Mouse (Mus musculus) gastrocnemius, adult 2 months (tissue): ENCODE measurements around the gene Ccdc92. TPM values are rescaled to one million over a fixed set of nuclear protein-coding genes. Genes with fewer than 3 reads are reported as not detected.

Experiments used
- DNase-seq: peaks from one replicate; pipeline ENCODE4 v3.0.0; 2022
- H3K27ac ChIP-seq: fragments of 200-600 bp; 2 replicates; pipeline ENCODE4 v1.8.1; 2022; ENCODE audit warnings: mild to moderate bottlenecking
- H3K4me3 ChIP-seq: fragments of 200-600 bp; 2 replicates; pipeline ENCODE4 v1.8.1; 2022; ENCODE audit warnings: mild to moderate bottlenecking, moderate library complexity
- CTCF ChIP-seq: fragments of 200-600 bp; IDR thresholded peaks from 2 replicates; pipeline ENCODE4 v1.8.1; 2022; ENCODE audit warnings: antibody characterized with exemption, mild to moderate bottlenecking, moderate library complexity
- intact Hi-C: fragments of 180-260 bp; cut with DNase I; formaldehyde crosslinking; loops from one replicate; pipeline ENCODE4 v1.15.1; 2025
- total RNA-seq, 2 experiments: library from RNA; stranded (reverse); gene quantifications; 2 replicates each; pipeline ENCODE4 v1.2.3; 2021

Gene Ccdc92
- total RNA-seq, 2 experiments from 2014 or later: 0.45 to 0.64 TPM

DNA sequence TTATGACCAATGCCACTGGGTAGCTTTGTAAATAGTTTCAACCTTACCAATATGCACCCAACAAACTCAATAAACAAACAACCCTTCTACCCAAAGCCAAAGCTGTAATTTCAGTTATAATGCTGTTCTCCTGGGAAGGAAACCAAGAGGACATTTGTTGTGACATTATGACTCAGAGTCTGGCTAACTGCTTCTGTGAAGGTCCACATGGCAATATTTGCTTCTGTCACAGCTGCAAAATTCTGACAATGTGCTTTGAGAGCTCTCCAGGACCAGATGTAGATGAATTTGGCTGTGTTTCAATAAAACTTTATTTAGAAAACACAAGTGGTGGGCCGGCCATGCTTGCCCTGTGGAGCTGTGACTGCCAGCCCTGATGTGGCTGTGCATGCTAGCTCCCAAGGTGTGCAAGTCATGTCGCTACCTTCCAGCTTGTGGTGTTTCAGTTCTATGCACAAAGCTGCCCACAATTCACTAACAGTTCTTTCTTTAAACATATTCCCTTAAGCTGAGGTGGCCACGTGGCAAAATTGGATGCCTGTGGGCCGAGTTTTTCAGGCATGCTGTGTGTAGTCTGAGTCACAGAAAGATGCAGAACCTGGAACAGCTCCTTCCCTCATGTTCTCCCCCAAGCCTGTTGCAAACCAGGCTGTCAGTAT, 52.4 kb downstream of the Ccdc92 start:
- peak; percentile 32 for DNase-seq
- TF ChIP-seq CTCF: no peak
- intact Hi-C loops: no loop called here

DNA sequence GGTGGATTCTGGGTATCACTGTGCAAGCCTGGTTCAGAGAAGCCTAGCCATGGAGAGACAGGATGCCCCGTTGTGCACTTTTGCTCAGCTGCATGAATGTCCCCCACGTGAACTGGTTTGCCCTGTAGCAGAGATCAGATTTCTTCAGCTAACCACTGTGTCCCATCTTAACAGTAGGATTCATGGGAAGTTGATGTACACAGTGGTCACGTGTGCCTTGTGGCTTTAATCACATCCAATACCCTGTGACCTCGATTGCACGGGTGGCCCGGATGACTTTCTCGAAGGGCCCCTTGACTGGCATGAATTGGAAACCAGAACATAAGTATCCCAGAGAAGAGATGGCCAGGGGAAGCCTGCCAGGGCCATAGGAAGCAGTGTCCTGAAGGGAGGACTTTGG, 70.1 kb downstream of the Ccdc92 start:
- intact Hi-C loops: no loop called here
- Histone ChIP-seq H3K4me3 (no peak overlapping the region), H3K27ac (no peak overlapping the region)
- TF ChIP-seq CTCF: no peak
- peak; percentile 2 for DNase-seq

More for the DNA sequence above, 52.4 kb downstream of the Ccdc92 start:
- no peak overlapping the region for H3K4me3 ChIP-seq
- no peak overlapping the region for H3K27ac ChIP-seq

DNA sequence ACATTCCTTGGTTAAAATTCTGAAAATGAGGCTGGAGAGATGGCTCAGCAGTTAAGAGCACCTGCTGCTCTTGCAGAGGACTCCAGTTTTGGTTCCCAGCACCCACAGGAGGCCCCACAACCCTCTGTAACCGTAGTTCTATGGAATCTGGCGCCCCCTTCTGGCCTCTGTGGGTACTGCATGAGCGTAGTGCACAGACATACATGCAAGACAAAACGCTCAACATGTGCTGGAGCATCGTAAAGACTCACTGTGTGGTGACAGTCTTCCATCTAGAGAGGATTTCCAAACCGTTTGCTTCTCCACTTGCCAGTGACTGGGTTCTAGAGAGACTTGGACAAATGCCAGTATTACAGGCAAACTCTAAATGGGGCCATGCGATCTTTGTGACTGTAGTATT, 76.6 kb downstream of the Ccdc92 start:
- no peak overlapping the region for H3K27ac ChIP-seq
- no peak overlapping the region for H3K4me3 ChIP-seq
- intact Hi-C loops: no loop called here
- DNase-seq: peak; percentile 12
- peak; percentile 62 for TF ChIP-seq CTCF

Other genes with a start within 250 kb of the Ccdc92 start
- 10 to 100 TPM; 27.7 to 34.3 TPM for gene Atp6v0a2, start 233.8 kb downstream of the Ccdc92 start, total RNA-seq
- under 1 TPM; 0.03 to 0.22 TPM for gene Dnah10, start 137.3 kb downstream of the Ccdc92 start, total RNA-seq
- 10 to 100 TPM; 17.0 to 21.8 TPM for gene Zfp664, start 267 bp upstream of the Ccdc92 start, total RNA-seq
- not detected for gene Rflna, start 140.8 kb upstream of the Ccdc92 start, total RNA-seq